Mouse (Mus musculus): Measurements from ENCODE around the gene Mfsd4b3. TPM values are rescaled to one million over a fixed set of nuclear protein-coding genes. Genes with fewer than 3 reads are reported as not detected.
"Not testable (repeated sequence)": the region's sequence is repeated elsewhere in the genome, so short reads cannot be mapped to it uniquely, and the experiment has no call there.

Gene Mfsd4b3
- polyA plus RNA-seq, 1 experiment: 0.07 TPM

DNA sequence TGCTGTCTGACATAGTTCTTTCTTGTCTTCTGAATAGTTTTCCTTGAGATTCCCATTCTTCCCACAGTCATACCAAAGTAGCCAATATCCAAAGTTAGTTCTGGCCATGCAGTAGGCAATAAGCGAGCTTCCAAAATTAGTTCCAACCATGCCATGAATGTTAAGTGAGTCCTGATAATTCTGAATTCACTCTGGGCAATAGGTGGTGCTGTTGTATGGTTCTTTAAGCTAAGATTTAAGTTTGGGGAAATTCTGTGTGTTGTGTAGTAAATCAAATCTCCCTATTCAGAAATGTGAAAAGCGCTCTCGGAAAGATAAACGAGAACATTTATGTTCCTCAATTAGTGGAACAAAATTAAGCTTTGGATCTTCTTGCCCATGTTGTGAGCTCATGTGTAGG, 1.7 kb downstream of the Mfsd4b3 start:
- Histone ChIP-seq H3K27ac (ENCODE audit: insufficient read depth, low read length) (no peak overlapping the region), H3K27me3 (ENCODE audit: control insufficient read depth, insufficient read depth, low read length) (no peaks in the 10 kb centered on the region), H3K4me3 (replicated peaks; ENCODE audit: insufficient read depth, low read depth, low read length) (no peak overlapping the region), H3K4me1 (ENCODE audit: control insufficient read depth, insufficient read depth, low read length) (no peaks in the 10 kb centered on the region)
- whole genome bisulfite sequencing: 74% methylated on average over 4 of the region's 4 CpGs
- DNase-seq: no peak
- TF ChIP-seq POLR2A (IDR thresholded peaks at IDR 0.05; ENCODE audit: borderline replicate concordance, insufficient read depth, low read length) (no peak), CTCF (IDR thresholded peaks at IDR 0.05; ENCODE audit: borderline replicate concordance, insufficient read depth, low read depth, low read length) (no peak)

- no peak overlapping the region for H3K4me3 ChIP-seq (replicated peaks; ENCODE audit: insufficient read depth, low read depth, low read length)
- no peak overlapping the region for H3K27ac ChIP-seq (ENCODE audit: insufficient read depth, low read length)
- WGBS: 28% methylated on average over 2 of the region's 2 CpGs
- TF ChIP-seq POLR2A (IDR thresholded peaks at IDR 0.05; ENCODE audit: borderline replicate concordance, insufficient read depth, low read length): no peak
- TF ChIP-seq CTCF (IDR thresholded peaks at IDR 0.05; ENCODE audit: borderline replicate concordance, insufficient read depth, low read depth, low read length): no peak
- DNase-seq: no peak
- H3K27me3 ChIP-seq (ENCODE audit: control insufficient read depth, insufficient read depth, low read length): no peaks in the 10 kb centered on the region
- no peaks in the 10 kb centered on the region for H3K4me1 ChIP-seq (ENCODE audit: control insufficient read depth, insufficient read depth, low read length)
Observed at GRCm38 (mm10) chr10:39956340-39956878, 3.5 kb downstream of the Mfsd4b3 start.

GRCm38 (mm10) chr10:39955163-39955562, 4.8 kb downstream of the Mfsd4b3 start:
- H3K27me3 ChIP-seq (ENCODE audit: control insufficient read depth, insufficient read depth, low read length): no peaks in the 10 kb centered on the region
- no peak for DNase-seq
- no peaks in the 10 kb centered on the region for H3K4me1 ChIP-seq (ENCODE audit: control insufficient read depth, insufficient read depth, low read length)
- 84% methylated on average over 2 of the region's 2 CpGs for WGBS
- TF ChIP-seq POLR2A (IDR thresholded peaks at IDR 0.05; ENCODE audit: borderline replicate concordance, insufficient read depth, low read length) (no peak), CTCF (IDR thresholded peaks at IDR 0.05; ENCODE audit: borderline replicate concordance, insufficient read depth, low read depth, low read length) (no peak)
- H3K4me3 ChIP-seq (replicated peaks; ENCODE audit: insufficient read depth, low read depth, low read length): no peak overlapping the region
- H3K27ac ChIP-seq (ENCODE audit: insufficient read depth, low read length): no peak overlapping the region

- 95% methylated on average over 2 of the region's 2 CpGs for WGBS
- Histone ChIP-seq H3K27ac (ENCODE audit: insufficient read depth, low read length) (no peak overlapping the region), H3K4me1 (ENCODE audit: control insufficient read depth, insufficient read depth, low read length) (no peaks in the 10 kb centered on the region), H3K4me3 (replicated peaks; ENCODE audit: insufficient read depth, low read depth, low read length) (no peak overlapping the region), H3K27me3 (ENCODE audit: control insufficient read depth, insufficient read depth, low read length) (no peaks in the 10 kb centered on the region)
- no peak for TF ChIP-seq CTCF (IDR thresholded peaks at IDR 0.05; ENCODE audit: borderline replicate concordance, insufficient read depth, low read depth, low read length)
- TF ChIP-seq POLR2A (IDR thresholded peaks at IDR 0.05; ENCODE audit: borderline replicate concordance, insufficient read depth, low read length): no peak
- no peak for DNase-seq
Observed at GRCm38 (mm10) chr10:39949377-39949954, 10.5 kb downstream of the Mfsd4b3 start.

GRCm38 (mm10) chr10:39947195-39947594, 12.8 kb downstream of the Mfsd4b3 start:
- not testable (repeated sequence) for H3K4me3 ChIP-seq (replicated peaks; ENCODE audit: insufficient read depth, low read depth, low read length); H3K27me3 ChIP-seq (ENCODE audit: control insufficient read depth, insufficient read depth, low read length); DNase-seq; H3K4me1 ChIP-seq (ENCODE audit: control insufficient read depth, insufficient read depth, low read length); H3K27ac ChIP-seq (ENCODE audit: insufficient read depth, low read length)
- WGBS: 86% methylated on average over 3 of the region's 3 CpGs

DNA sequence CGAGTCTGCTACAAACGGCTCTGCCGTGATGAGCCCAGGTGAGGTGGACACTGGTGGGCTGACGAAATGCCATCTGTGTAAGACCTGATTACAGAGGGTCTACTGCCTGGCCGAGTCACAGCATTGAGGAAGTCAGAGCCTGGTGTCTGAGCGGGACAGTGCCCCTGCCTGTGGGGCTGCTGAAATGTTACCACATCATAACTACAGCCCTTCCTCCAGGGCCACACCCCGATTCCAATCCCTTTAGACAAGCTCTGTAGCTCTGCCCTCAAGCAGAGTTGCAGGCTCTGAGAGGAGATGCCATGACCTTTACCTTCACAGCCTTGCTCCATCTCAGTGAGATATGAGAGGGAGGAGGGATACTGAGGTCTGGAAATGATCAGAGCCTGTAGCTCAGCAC, 23.4 kb downstream of the Mfsd4b3 start:
- no peak overlapping the region for H3K4me3 ChIP-seq (replicated peaks; ENCODE audit: insufficient read depth, low read depth, low read length)
- WGBS: 82% methylated on average over 7 of the region's 7 CpGs

GRCm38 (mm10) chr10:39926616-39927139, 33.3 kb downstream of the Mfsd4b3 start, which contains the start of gene Mfsd4b2:
Gene Mfsd4b2 (minus strand): TSS chr10:39926923.
- Histone ChIP-seq H3K4me3 (replicated peaks; ENCODE audit: insufficient read depth, low read depth, low read length) (no peak within 1 kb of the TSS), H3K27me3 (ENCODE audit: control insufficient read depth, insufficient read depth, low read length) (no peaks in the 10 kb centered on the region), H3K27ac (ENCODE audit: insufficient read depth, low read length) (no peak within 1 kb of the TSS), H3K4me1 (ENCODE audit: control insufficient read depth, insufficient read depth, low read length) (no peaks in the 10 kb centered on the region)
- DNase-seq: no peak
- TF ChIP-seq CTCF (IDR thresholded peaks at IDR 0.05; ENCODE audit: borderline replicate concordance, insufficient read depth, low read depth, low read length) (no peak), POLR2A (IDR thresholded peaks at IDR 0.05; ENCODE audit: borderline replicate concordance, insufficient read depth, low read length) (no peak)
- 2% methylated on average over 41 of the region's 41 CpGs for WGBS

More for the DNA sequence above, 23.4 kb downstream of the Mfsd4b3 start:
- Histone ChIP-seq H3K4me1 (ENCODE audit: control insufficient read depth, insufficient read depth, low read length) (no peaks in the 10 kb centered on the region), H3K27me3 (ENCODE audit: control insufficient read depth, insufficient read depth, low read length) (no peaks in the 10 kb centered on the region), H3K27ac (ENCODE audit: insufficient read depth, low read length) (no peak overlapping the region)
- TF ChIP-seq CTCF (IDR thresholded peaks at IDR 0.05; ENCODE audit: borderline replicate concordance, insufficient read depth, low read depth, low read length) (no peak), POLR2A (IDR thresholded peaks at IDR 0.05; ENCODE audit: borderline replicate concordance, insufficient read depth, low read length) (no peak)
- no peak for DNase-seq

DNA sequence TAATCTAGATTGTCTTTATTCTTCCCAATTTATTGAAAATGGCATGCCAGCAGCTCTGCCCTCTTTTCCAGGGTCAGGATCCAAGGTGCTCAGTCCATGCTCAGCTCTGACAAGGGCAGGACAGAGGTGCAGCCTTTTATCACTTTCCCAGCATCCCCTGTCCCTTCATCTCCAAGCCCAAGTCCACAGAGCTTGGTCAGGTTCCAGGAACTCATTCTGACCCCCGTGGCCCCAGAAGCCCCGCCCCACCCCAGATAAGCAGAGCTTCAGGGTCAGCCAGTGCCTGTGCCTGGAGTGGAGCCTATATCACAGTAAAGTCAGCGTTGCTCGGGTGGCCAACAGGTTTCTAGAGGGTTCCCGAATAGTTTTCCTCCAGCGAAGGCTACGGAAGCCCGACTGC, 35.4 kb downstream of the Mfsd4b3 start:
- WGBS: 79% methylated on average over 8 of the region's 8 CpGs
- H3K4me1 ChIP-seq (ENCODE audit: control insufficient read depth, insufficient read depth, low read length); H3K4me3 ChIP-seq (replicated peaks; ENCODE audit: insufficient read depth, low read depth, low read length); DNase-seq; H3K27me3 ChIP-seq (ENCODE audit: control insufficient read depth, insufficient read depth, low read length); H3K27ac ChIP-seq (ENCODE audit: insufficient read depth, low read length): not testable (repeated sequence)

Measured in cerebellum, adult 2 months (tissue).